Mouse (Mus musculus) CH12.LX (cell line): ENCODE results near the gene Dnase2b. TPM values are rescaled to one million over a fixed set of nuclear protein-coding genes. Genes with fewer than 3 reads are reported as not detected.

Experiments
- DNase-seq: peaks from one replicate; pipeline ENCODE4 v3.0.0-alpha.2; 2013; ENCODE audit errors: extremely low read depth
- H3K27ac ChIP-seq: 2 replicates; pipeline ENCODE4 v1.5.1; 2012; ENCODE audit warnings: low read depth, mild to moderate bottlenecking, control low read depth, moderate library complexity; ENCODE audit not compliant: insufficient read depth
- H3K27me3 ChIP-seq: replicated peaks from 2 replicates; pipeline ENCODE3; 2012; ENCODE audit warnings: inconsistent platforms
- H3K36me3 ChIP-seq, 2 experiments: replicated peaks in 1 of 2; 2 replicates each; pipeline versions ENCODE3 to v1.6.1; 2012; ENCODE audit warnings: inconsistent platforms in 1 of 2, low read length in 1 of 2, mild to moderate bottlenecking in 1 of 2, mixed read lengths in 1 of 2, moderate library complexity in 1 of 2; ENCODE audit not compliant: control insufficient read depth in 1 of 2, insufficient read depth in 1 of 2
- H3K4me1 ChIP-seq, 2 experiments: 2 replicates each; pipeline ENCODE4 v1.6.1; 2012; ENCODE audit warnings: inconsistent platforms in 1 of 2, moderate library complexity in 1 of 2; ENCODE audit not compliant: insufficient read depth in 2 of 2, control insufficient read depth in 1 of 2
- H3K4me2 ChIP-seq: 2 replicates; pipeline ENCODE4 v1.6.1; 2012; ENCODE audit warnings: low read depth, mild to moderate bottlenecking, control low read depth; ENCODE audit not compliant: poor library complexity, insufficient read depth, severe bottlenecking
- H3K4me3 ChIP-seq, 3 experiments: fragments of 150-350 bp in 1 of 3; sonication (generic) in 1 of 3; replicated peaks in 1 of 3; 2 replicates each; pipeline versions ENCODE3 to v1.5.1; 2011 to 2012; ENCODE audit warnings: low read depth in 2 of 3, low read length in 2 of 3, mild to moderate bottlenecking in 2 of 3, moderate library complexity in 2 of 3, control low read depth in 1 of 3, improper control_type of control experiment in 1 of 3, inconsistent platforms in 1 of 3, mixed read lengths in 1 of 3; ENCODE audit not compliant: poor library complexity in 1 of 3
- H3K79me2 ChIP-seq: replicated peaks from 2 replicates; pipeline ENCODE4 v1.6.1; 2012; ENCODE audit warnings: mild to moderate bottlenecking, moderate library complexity; ENCODE audit not compliant: control insufficient read depth, poor library complexity, insufficient read depth, severe bottlenecking; ENCODE audit errors: extremely low read depth
- H3K9ac ChIP-seq: 2 replicates; pipeline ENCODE4 v1.6.1; 2012; ENCODE audit warnings: low read depth, mild to moderate bottlenecking, control low read depth, moderate library complexity; ENCODE audit not compliant: insufficient read depth
- H3K9me3 ChIP-seq: replicated peaks from 2 replicates; pipeline ENCODE3; 2012; ENCODE audit warnings: low read length, inconsistent platforms, mixed read lengths
- BHLHE40 ChIP-seq: IDR thresholded peaks from 2 replicates; pipeline ENCODE4 v1.6.1; 2011; ENCODE audit warnings: mild to moderate bottlenecking, low read depth, low read length, improper control_type of control experiment
- E2F4 ChIP-seq: IDR thresholded peaks from 2 replicates; pipeline ENCODE4 v1.6.1; 2011; ENCODE audit warnings: low read depth, low read length, improper control_type of control experiment; ENCODE audit not compliant: insufficient replicate concordance
- ELF1 ChIP-seq: IDR thresholded peaks from 2 replicates; pipeline ENCODE4 v1.6.1; 2014; ENCODE audit warnings: low read depth, mild to moderate bottlenecking, inconsistent platforms, low read length, improper control_type of control experiment
- ETS1 ChIP-seq: conservative IDR thresholded peaks from 2 replicates; pipeline ENCODE4 v1.6.1; 2012; ENCODE audit warnings: low read depth, mild to moderate bottlenecking, inconsistent platforms, low read length, improper control_type of control experiment, moderate library complexity
- HCFC1 ChIP-seq: IDR thresholded peaks from 2 replicates; pipeline ENCODE4 v1.6.1; 2012; ENCODE audit warnings: low read depth, mild to moderate bottlenecking, inconsistent platforms, low read length, improper control_type of control experiment
- MEF2A ChIP-seq: IDR thresholded peaks from 2 replicates; pipeline ENCODE4 v1.6.1; 2014; ENCODE audit warnings: low read depth, mild to moderate bottlenecking, inconsistent platforms, low read length, improper control_type of control experiment, borderline replicate concordance
- NRF1 ChIP-seq: IDR thresholded peaks from 2 replicates; pipeline ENCODE4 v1.6.1; 2014; ENCODE audit warnings: low read depth, mild to moderate bottlenecking, inconsistent platforms, low read length, improper control_type of control experiment, moderate library complexity
- POLR2A ChIP-seq: IDR thresholded peaks from 2 replicates; pipeline ENCODE4 v1.6.1; 2011; ENCODE audit warnings: low read depth, mild to moderate bottlenecking, improper control_type of control experiment, low read length
- POLR2AphosphoS2 ChIP-seq: IDR thresholded peaks from 2 replicates; pipeline ENCODE4 v1.6.1; 2011; ENCODE audit warnings: low read depth, low read length, improper control_type of control experiment
- RCOR1 ChIP-seq: conservative IDR thresholded peaks from 2 replicates; pipeline ENCODE4 v1.6.1; 2012; ENCODE audit warnings: low read depth, mild to moderate bottlenecking, inconsistent platforms, low read length, improper control_type of control experiment
- SIN3A ChIP-seq: IDR thresholded peaks from 2 replicates; pipeline ENCODE4 v1.6.1; 2012; ENCODE audit warnings: low read length, improper control_type of control experiment, inconsistent platforms
- SMC3 ChIP-seq: IDR thresholded peaks from 2 replicates; pipeline ENCODE4 v1.6.1; 2011; ENCODE audit warnings: low read depth, low read length, improper control_type of control experiment
- TCF12 ChIP-seq: IDR thresholded peaks from 2 replicates; pipeline ENCODE4 v1.6.1; 2014; ENCODE audit warnings: low read depth, mild to moderate bottlenecking, inconsistent platforms, low read length, improper control_type of control experiment
- UBTF ChIP-seq: IDR thresholded peaks from 2 replicates; pipeline ENCODE4 v1.6.1; 2012; ENCODE audit warnings: low read depth, mild to moderate bottlenecking, inconsistent platforms, low read length, improper control_type of control experiment, moderate library complexity
- USF2 ChIP-seq: conservative IDR thresholded peaks from 2 replicates; pipeline ENCODE4 v1.6.1; 2011; ENCODE audit warnings: low read depth, low read length, improper control_type of control experiment
- ZMIZ1 ChIP-seq: IDR thresholded peaks from 2 replicates; pipeline ENCODE4 v1.6.1; 2012; ENCODE audit warnings: low read depth, mild to moderate bottlenecking, inconsistent platforms, low read length, improper control_type of control experiment
- dilution Hi-C: fragments of 300-500 bp; cut with MboI; formaldehyde crosslinking; loops from 2 replicates; pipeline ENCODE4 v1.14.3; 2020; ENCODE audit warnings: low sequenced_read_pairs; ENCODE audit not compliant: extremely low pct_unique_long_range_greater_than_20kb, extremely low pct_ligation_motif_present
- in situ Hi-C: fragments of 300-500 bp; cut with MboI; formaldehyde crosslinking; loops from 3 replicates; pipeline ENCODE4 v1.14.3; 2019; ENCODE audit warnings: low sequenced_read_pairs, low pct_ligation_motif_present, low pct_unique_long_range_greater_than_20kb, mixed read lengths
- polyA plus RNA-seq: library from polyadenylated mRNA; unstranded; fragments of >175 nt; gene quantifications from 2 replicates; pipeline ENCODE4 v1.2.1, GENCODE M21; 2012; ENCODE audit warnings: low read depth; ENCODE audit not compliant: insufficient read length
- total RNA-seq, 2 experiments: library from RNA; depleted of rRNA; stranded (reverse); fragments of 300-350 nt in 1 of 2; fragments of >200 nt in 1 of 2; gene quantifications; 2 replicates each; pipeline ENCODE4 v1.2.3; 2012 to 2014

The Dnase2b gene
- total and polyA plus RNA-seq, 3 experiments: not detected

- Histone ChIP-seq H3K27ac (no peak overlapping the region), H3K9ac (no peak overlapping the region), H3K27me3 (no peaks in the 10 kb centered on the region), H3K79me2 (no peaks in the 10 kb centered on the region), H3K4me1 (peaks cover 3 to 8% of the 10 kb centered on the region in 2 experiments; a peak in 3 of 4 replicates), H3K4me2 (no peak overlapping the region), H3K9me3 (no peaks in the 10 kb centered on the region), H3K4me3 (no peak overlapping the region), H3K36me3 (no peaks in the 10 kb centered on the region)
- in situ Hi-C loops: no loop called here
- no peak for DNase-seq
- dilution Hi-C loops: no loop called here
- TF ChIP-seq POLR2A (no peak), USF2 (no peak), ZMIZ1 (no peak), BHLHE40 (no peak), ELF1 (no peak), ETS1 (no peak), SMC3 (no peak), TCF12 (no peak), MEF2A (no peak), UBTF (no peak), E2F4 (no peak)
Observed at GRCm38 (mm10) chr3:146618357-146618756, 3.0 kb upstream of the Dnase2b start.

GRCm38 (mm10) chr3:146617946-146618345 is 2.5 kb upstream of the Dnase2b start:
- no peak overlapping the region for H3K9ac ChIP-seq
- H3K27ac ChIP-seq: no peak overlapping the region
- H3K9me3 ChIP-seq: no peaks in the 10 kb centered on the region
- peaks cover 3 to 8% of the 10 kb centered on the region in 2 experiments; a peak in 3 of 4 replicates for H3K4me1 ChIP-seq
- TF ChIP-seq POLR2AphosphoS2: no peak
- no peak overlapping the region for H3K4me2 ChIP-seq
- H3K79me2 ChIP-seq: no peaks in the 10 kb centered on the region
- DNase-seq: no peak
- dilution Hi-C loops: no loop called here
- no peaks in the 10 kb centered on the region for H3K36me3 ChIP-seq
- no peaks in the 10 kb centered on the region for H3K27me3 ChIP-seq
- H3K4me3 ChIP-seq: no peak overlapping the region
- in situ Hi-C loops: no loop called here

GRCm38 (mm10) chr3:146616533-146617283 is 1.3 kb upstream of the Dnase2b start:
- dilution Hi-C loops (no loop called here), in situ Hi-C loops (no loop called here)
- Histone ChIP-seq H3K4me1 (peaks cover 3 to 12% of the 10 kb centered on the region in 2 experiments; a peak in 3 of 4 replicates), H3K4me2 (no peak overlapping the region), H3K27ac (no peak overlapping the region), H3K9me3 (no peaks in the 10 kb centered on the region), H3K4me3 (no peak overlapping the region), H3K27me3 (no peaks in the 10 kb centered on the region), H3K9ac (no peak overlapping the region), H3K79me2 (no peaks in the 10 kb centered on the region), H3K36me3 (no peaks in the 10 kb centered on the region)
- TF ChIP-seq TCF12: no peak
- TF ChIP-seq SIN3A: peak; percentile 21; the same call in 1 of the 2 replicates
- TF ChIP-seq RCOR1: no peak
- no peak for TF ChIP-seq UBTF
- TF ChIP-seq NRF1: no peak
- TF ChIP-seq HCFC1: no peak
- TF ChIP-seq ELF1: no peak
- DNase-seq: no peak
